Mouse (Mus musculus): ENCODE measurements around the gene Sfmbt2. TPM values are rescaled to one million over a fixed set of nuclear protein-coding genes. Genes with fewer than 3 reads are reported as not detected.
A peak's percentile ranks its signal among the peaks of the same experiment; 100 is the strongest.

Sfmbt2 gene
- polyA plus RNA-seq, 1 experiment from 2014 or later, result 0.65 TPM

DNA sequence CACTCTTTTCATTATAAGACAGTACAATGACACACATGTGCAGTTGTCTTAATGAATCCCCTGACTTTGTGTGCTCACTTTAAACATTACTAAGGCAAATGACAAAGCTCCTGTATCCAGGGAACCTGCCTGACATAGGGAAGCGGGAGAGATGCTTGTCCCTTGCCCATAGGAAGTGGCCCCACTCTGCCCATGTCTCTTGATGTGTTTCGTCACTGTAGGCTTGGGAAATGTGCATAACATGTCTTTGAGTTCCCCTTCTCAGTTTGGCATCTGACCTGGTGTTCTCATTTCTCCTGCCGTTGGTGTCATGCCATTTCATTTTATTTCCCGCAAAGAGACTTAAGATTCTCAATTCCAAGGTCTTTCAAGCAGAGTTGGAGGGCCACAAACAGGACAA, 202.0 kb downstream of the Sfmbt2 start:
- Histone ChIP-seq H3K9ac (ENCODE audit: low read depth, low read length) (no peak overlapping the region), H3K4me3 (ENCODE audit: low read length) (no peak overlapping the region), H3K27ac (ENCODE audit: low read length) (no peak overlapping the region), H3K36me3 (ENCODE audit: control insufficient read depth, insufficient read depth, low read length) (no peaks in the 10 kb centered on the region), H3K9me3 (ENCODE audit: control insufficient read depth, low read length) (no peaks in the 10 kb centered on the region), H3K27me3 (replicated peaks; ENCODE audit: control insufficient read depth, insufficient read depth, low read length) (no peaks in the 10 kb centered on the region), H3K4me1 (ENCODE audit: control insufficient read depth, insufficient read depth, low read length) (no peaks in the 10 kb centered on the region), H3K4me2 (ENCODE audit: low read depth, low read length) (no peak overlapping the region)
- ATAC-seq, result no peak
- 94% methylated on average over 4 of the region's 4 CpGs for WGBS

DNA sequence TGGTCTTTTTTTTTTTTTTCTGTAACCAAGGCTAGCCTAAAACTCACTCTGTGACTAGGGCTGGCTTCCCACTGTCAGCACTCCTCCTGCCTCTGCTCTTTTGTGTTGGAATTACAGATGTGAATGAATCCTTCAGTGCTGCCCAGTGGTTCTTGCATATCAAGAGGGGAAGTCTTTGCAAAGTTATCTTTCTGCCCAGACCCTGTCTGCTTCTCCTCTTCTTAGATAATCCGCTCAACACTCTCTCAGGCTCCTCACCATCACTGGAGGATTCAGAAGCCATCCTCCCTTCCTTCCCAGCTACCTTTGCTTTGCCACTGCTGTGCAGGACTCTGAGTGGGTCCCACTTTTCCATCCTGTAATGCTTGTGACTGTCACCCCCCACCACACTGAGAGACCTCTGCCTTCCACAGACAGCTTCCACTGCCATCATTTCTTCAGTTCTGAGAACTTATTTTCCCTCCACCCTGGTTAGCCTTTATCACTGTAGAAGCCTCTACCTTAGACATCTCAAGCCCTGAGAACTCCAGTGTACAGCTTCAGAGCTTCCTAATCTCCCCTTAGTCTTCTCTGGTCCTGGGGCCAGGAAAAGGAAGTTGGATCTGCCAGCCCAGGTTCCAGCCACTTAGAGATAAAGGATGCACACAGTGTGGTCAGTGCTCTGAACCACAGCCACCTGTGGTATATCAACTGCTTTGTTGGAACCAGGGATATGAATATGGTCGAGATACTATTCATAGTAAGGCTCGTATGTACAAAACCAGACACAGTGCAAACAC, 205.8 kb downstream of the Sfmbt2 start:
- Histone ChIP-seq H3K9ac (ENCODE audit: low read depth, low read length) (no peak overlapping the region), H3K36me3 (ENCODE audit: control insufficient read depth, insufficient read depth, low read length) (no peaks in the 10 kb centered on the region), H3K4me3 (ENCODE audit: low read length) (no peak overlapping the region), H3K4me2 (ENCODE audit: low read depth, low read length) (no peak overlapping the region), H3K4me1 (ENCODE audit: control insufficient read depth, insufficient read depth, low read length) (no peaks in the 10 kb centered on the region), H3K27ac (ENCODE audit: low read length) (no peak overlapping the region), H3K27me3 (replicated peaks; ENCODE audit: control insufficient read depth, insufficient read depth, low read length) (no peaks in the 10 kb centered on the region), H3K9me3 (ENCODE audit: control insufficient read depth, low read length) (no peaks in the 10 kb centered on the region)
- 77% methylated on average over 3 of the region's 3 CpGs for WGBS
- ATAC-seq, result no peak

DNA sequence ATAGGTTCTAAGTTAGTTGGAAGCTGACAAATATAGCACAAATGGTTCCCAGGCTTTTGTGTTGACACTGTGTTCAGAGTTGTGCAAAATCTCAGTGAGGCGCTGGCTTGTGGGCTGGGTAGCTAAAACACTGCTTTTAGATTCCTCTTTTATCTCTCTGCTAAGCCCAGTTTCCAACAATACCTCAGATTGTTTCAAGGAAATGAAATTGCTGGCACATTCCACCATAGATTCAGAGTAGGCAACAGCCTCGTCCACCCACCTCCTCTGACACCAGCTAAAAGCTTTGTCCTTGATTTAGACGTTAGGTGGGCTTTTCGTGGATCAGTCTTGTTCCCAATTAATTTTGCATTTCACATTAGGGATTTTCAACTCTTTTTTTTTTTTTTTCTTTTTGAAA, 212.4 kb downstream of the Sfmbt2 start:
- Histone ChIP-seq H3K4me3 (ENCODE audit: low read length) (no peak overlapping the region), H3K9me3 (ENCODE audit: control insufficient read depth, low read length) (no peaks in the 10 kb centered on the region), H3K27ac (ENCODE audit: low read length) (no peak overlapping the region), H3K4me1 (ENCODE audit: control insufficient read depth, insufficient read depth, low read length) (no peaks in the 10 kb centered on the region), H3K4me2 (ENCODE audit: low read depth, low read length) (no peak overlapping the region), H3K27me3 (replicated peaks; ENCODE audit: control insufficient read depth, insufficient read depth, low read length) (no peaks in the 10 kb centered on the region), H3K9ac (ENCODE audit: low read depth, low read length) (no peak overlapping the region), H3K36me3 (ENCODE audit: control insufficient read depth, insufficient read depth, low read length) (no peaks in the 10 kb centered on the region)
- WGBS, result 76% methylated on average over 4 of the region's 4 CpGs
- no peak for ATAC-seq

DNA sequence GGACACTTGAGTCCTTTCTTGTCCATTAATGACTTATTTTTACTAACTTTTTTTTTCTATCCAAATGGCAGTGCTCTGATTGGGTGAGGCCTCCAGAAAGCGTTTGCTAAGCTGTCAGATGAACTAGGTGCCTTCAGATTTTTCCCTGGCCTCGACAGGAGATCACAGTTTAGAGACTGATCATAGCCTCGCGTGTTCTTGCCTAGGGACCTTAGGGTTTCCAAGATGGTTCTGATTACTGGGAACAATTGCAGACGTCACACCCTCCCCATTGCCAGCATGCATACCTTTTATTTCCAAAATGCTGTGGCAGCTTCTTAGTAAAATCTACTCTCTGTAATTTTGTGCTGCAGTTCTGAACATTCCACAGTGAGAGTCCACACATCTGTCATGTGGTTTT, 212.8 kb downstream of the Sfmbt2 start:
- Histone ChIP-seq H3K4me2 (ENCODE audit: low read depth, low read length) (no peak overlapping the region), H3K4me1 (ENCODE audit: control insufficient read depth, insufficient read depth, low read length) (no peaks in the 10 kb centered on the region), H3K27me3 (replicated peaks; ENCODE audit: control insufficient read depth, insufficient read depth, low read length) (no peaks in the 10 kb centered on the region), H3K36me3 (ENCODE audit: control insufficient read depth, insufficient read depth, low read length) (no peaks in the 10 kb centered on the region), H3K27ac (ENCODE audit: low read length) (no peak overlapping the region), H3K4me3 (ENCODE audit: low read length) (no peak overlapping the region), H3K9me3 (ENCODE audit: control insufficient read depth, low read length) (no peaks in the 10 kb centered on the region), H3K9ac (ENCODE audit: low read depth, low read length) (no peak overlapping the region)
- WGBS, result 76% methylated on average over 5 of the region's 5 CpGs
- ATAC-seq, result no peak

DNA sequence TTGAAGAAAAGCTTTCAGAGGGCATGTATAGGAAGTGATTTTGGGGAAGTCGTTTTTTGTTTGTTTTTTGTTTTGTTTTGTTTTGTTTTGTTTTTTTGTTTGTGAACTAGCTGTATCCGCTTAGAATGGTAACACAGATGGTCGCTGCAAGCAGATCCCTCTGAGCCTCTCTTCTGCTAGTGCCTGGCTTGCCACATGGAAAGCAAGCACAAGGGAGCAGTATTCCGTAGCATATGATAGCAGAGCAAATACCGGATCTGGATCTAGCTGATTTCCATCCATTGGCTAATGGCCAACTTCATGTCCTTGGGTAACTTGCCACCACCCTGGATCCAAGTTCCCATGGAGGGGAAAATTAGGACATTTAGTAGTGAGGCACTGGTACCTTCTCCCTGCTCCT, 221.0 kb downstream of the Sfmbt2 start:
- H3K4me2 ChIP-seq (ENCODE audit: low read depth, low read length), result no peak overlapping the region
- no peak overlapping the region for H3K9ac ChIP-seq (ENCODE audit: low read depth, low read length)
- H3K27me3 ChIP-seq (replicated peaks; ENCODE audit: control insufficient read depth, insufficient read depth, low read length), result no peaks in the 10 kb centered on the region
- H3K4me3 ChIP-seq (ENCODE audit: low read length), result no peak overlapping the region
- H3K4me1 ChIP-seq (ENCODE audit: control insufficient read depth, insufficient read depth, low read length), result no peaks in the 10 kb centered on the region
- H3K36me3 ChIP-seq (ENCODE audit: control insufficient read depth, insufficient read depth, low read length), result no peaks in the 10 kb centered on the region
- H3K27ac ChIP-seq (ENCODE audit: low read length), result no peak overlapping the region
- WGBS, result 79% methylated on average over 5 of the region's 5 CpGs
- ATAC-seq, result no peak
- H3K9me3 ChIP-seq (ENCODE audit: control insufficient read depth, low read length), result no peaks in the 10 kb centered on the region

DNA sequence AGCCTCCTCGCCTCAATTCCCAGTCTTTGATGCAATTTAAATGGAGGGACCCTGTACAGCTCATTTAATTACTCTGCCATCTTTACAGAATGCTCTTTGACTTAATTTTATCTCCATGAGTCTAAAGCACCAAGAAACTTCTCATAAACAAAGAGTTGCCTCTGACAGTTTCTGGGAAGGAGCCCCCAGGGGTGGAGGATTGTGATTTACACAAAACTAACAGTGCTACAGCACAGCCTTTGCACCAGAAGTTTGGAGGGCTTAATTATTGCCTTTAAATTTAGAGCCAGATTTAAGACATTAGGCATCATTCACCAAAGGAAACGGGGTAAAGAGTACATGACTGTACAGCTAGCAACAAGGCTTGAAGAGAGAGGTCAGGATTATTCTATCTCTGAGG, 245.2 kb downstream of the Sfmbt2 start:
- Histone ChIP-seq H3K27me3 (replicated peaks; ENCODE audit: control insufficient read depth, insufficient read depth, low read length) (no peaks in the 10 kb centered on the region), H3K4me2 (ENCODE audit: low read depth, low read length) (no peak overlapping the region), H3K9me3 (ENCODE audit: control insufficient read depth, low read length) (no peaks in the 10 kb centered on the region), H3K4me1 (ENCODE audit: control insufficient read depth, insufficient read depth, low read length) (no peaks in the 10 kb centered on the region), H3K4me3 (ENCODE audit: low read length) (no peak overlapping the region), H3K27ac (ENCODE audit: low read length) (no peak overlapping the region), H3K36me3 (ENCODE audit: control insufficient read depth, insufficient read depth, low read length) (no peaks in the 10 kb centered on the region), H3K9ac (ENCODE audit: low read depth, low read length) (no peak overlapping the region)
- ATAC-seq, result no peak
- 65% methylated on average over 2 of the region's 2 CpGs for WGBS

MicroRNA genes within 50 kb of the gene (microRNA counts, 519-probe panel; counts per million panel counts)
- microRNA mmu-miR-297a+mmu-miR-466f+mmu-miR-669b, result 1,892 counts per million, percentile 37 among the panel's probes with 10 or more counts
- microRNA mmu-miR-297b-3p, result 35.7 counts per million
- 35.7 counts per million for microRNA mmu-miR-297b-5p
- microRNA mmu-miR-297c, result 2,147 counts per million, percentile 49 among the panel's probes with 10 or more counts
- microRNA mmu-miR-466a-3p+mmu-miR-466b-3-3p, result 2,689 counts per million, percentile 66 among the panel's probes with 10 or more counts
- microRNA mmu-miR-466a-5p+mmu-miR-466e-5p, result 1,808 counts per million, percentile 30 among the panel's probes with 10 or more counts
- microRNA mmu-miR-466c-5p, result 2,112 counts per million, percentile 48 among the panel's probes with 10 or more counts
- 2,142 counts per million, percentile 49 among the panel's probes with 10 or more counts for microRNA mmu-miR-466d-3p
- microRNA mmu-miR-466d-5p, result 1,630 counts per million, percentile 19 among the panel's probes with 10 or more counts
- 35.7 counts per million for microRNA mmu-miR-466f-5p
- microRNA mmu-miR-466g, result 2,986 counts per million, percentile 76 among the panel's probes with 10 or more counts
- 1,023 counts per million, percentile 4 among the panel's probes with 10 or more counts for microRNA mmu-miR-466h
- 2,118 counts per million, percentile 48 among the panel's probes with 10 or more counts for microRNA mmu-miR-466l
- 2,017 counts per million, percentile 43 among the panel's probes with 10 or more counts for microRNA mmu-miR-467a
- 1,321 counts per million, percentile 8 among the panel's probes with 10 or more counts for microRNA mmu-miR-467b
- 1,999 counts per million, percentile 42 among the panel's probes with 10 or more counts for microRNA mmu-miR-467c
- microRNA mmu-miR-467d, result 35.7 counts per million
- 2,023 counts per million, percentile 43 among the panel's probes with 10 or more counts for microRNA mmu-miR-467e
- 2,962 counts per million, percentile 74 among the panel's probes with 10 or more counts for microRNA mmu-miR-669a
- 1,862 counts per million, percentile 34 among the panel's probes with 10 or more counts for microRNA mmu-miR-669e
- 2,814 counts per million, percentile 70 among the panel's probes with 10 or more counts for microRNA mmu-miR-669f
- 982 counts per million, percentile 3 among the panel's probes with 10 or more counts for microRNA mmu-miR-669g
- 35.7 counts per million for microRNA mmu-miR-669h-5p
- 1,588 counts per million, percentile 16 among the panel's probes with 10 or more counts for microRNA mmu-miR-669i
- 2,130 counts per million, percentile 49 among the panel's probes with 10 or more counts for microRNA mmu-miR-669j
- microRNA mmu-miR-669m, result 35.7 counts per million
- 2,136 counts per million, percentile 49 among the panel's probes with 10 or more counts for microRNA mmu-miR-669o

Small RNA genes lying within 50 kb of the gene (microRNA-seq; reads per million reads assigned to microRNA genes)
- gene Gm22051, result not detected
- gene Gm22072, result not detected
- gene Gm22091, result not detected
- not detected for gene Gm22166
- not detected for gene Gm22239
- not detected for gene Gm22626
- gene Gm22635, result not detected
- not detected for gene Gm22677
- not detected for gene Gm22678
- gene Gm22775, result not detected
- gene Gm22925, result 1.1 reads per million
- not detected for gene Gm23108
- gene Gm23288, result not detected
- not detected for gene Gm23542
- not detected for gene Gm23569
- not detected for gene Gm23571
- gene Gm23578, result not detected
- not detected for gene Gm23651
- not detected for gene Gm23988
- not detected for gene Gm24028
- not detected for gene Gm24167
- not detected for gene Gm24315
- gene Gm24342, result not detected
- not detected for gene Gm24488
- not detected for gene Gm24640
- gene Gm24673, result not detected
- gene Gm24761, result not detected
- gene Gm24806, result not detected
- not detected for gene Gm25022
- gene Gm25158, result not detected
- gene Gm25263, result not detected
- gene Gm25285, result not detected
- not detected for gene Gm25316
- gene Gm25451, result not detected
- gene Gm25673, result not detected
- not detected for gene Gm25680
- not detected for gene Gm25701
- gene Gm25753, result not detected
- not detected for gene Gm25943
- not detected for gene Gm26060
- not detected for gene Gm26073
- gene Gm26092, result not detected
- not detected for gene Gm26156
- not detected for gene Gm26229
- not detected for gene Gm26398
- not detected for gene Gm26426
- gene Gm26431, result not detected
- gene Gm26491, result not detected
- gene Mir297a-2, result 2.7 reads per million, percentile 6 among the genes with 10 or more reads in this experiment
- not detected for gene Mir297a-3
- not detected for gene Mir297a-4
- not detected for gene Mir297b
- not detected for gene Mir297c
- gene Mir466, result not detected
- not detected for gene Mir466b-1
- not detected for gene Mir466b-2
- gene Mir466b-3, result not detected
- not detected for gene Mir466b-4
- gene Mir466b-5, result not detected
- gene Mir466b-6, result not detected
- gene Mir466b-7, result not detected
- not detected for gene Mir466b-8
- not detected for gene Mir466c-1
- gene Mir466c-2, result not detected
- not detected for gene Mir466d
- gene Mir466e, result not detected
- gene Mir466f-1, result not detected
- gene Mir466f-2, result not detected
- not detected for gene Mir466f-3
- not detected for gene Mir466g
- not detected for gene Mir466h
- not detected for gene Mir466l
- gene Mir466m, result not detected
- gene Mir466n, result 13.9 reads per million, percentile 25 among the genes with 10 or more reads in this experiment
- not detected for gene Mir466o
- gene Mir466p, result not detected
- gene Mir467a-1, result not detected
- gene Mir467a-10, result not detected
- gene Mir467a-2, result not detected
- gene Mir467a-3, result not detected
- not detected for gene Mir467a-4
- not detected for gene Mir467a-5
- not detected for gene Mir467a-6
- not detected for gene Mir467a-7
- gene Mir467a-8, result not detected
- not detected for gene Mir467a-9
- 0.68 reads per million for gene Mir467b
- 828 reads per million, percentile 72 among the genes with 10 or more reads in this experiment for gene Mir467c
- 1,263 reads per million, percentile 75 among the genes with 10 or more reads in this experiment for gene Mir467d
- gene Mir467e, result 1,220 reads per million, percentile 75 among the genes with 10 or more reads in this experiment
- not detected for gene Mir669a-1
- gene Mir669a-10, result not detected
- not detected for gene Mir669a-11
- gene Mir669a-12, result not detected
- not detected for gene Mir669a-2
- gene Mir669a-3, result not detected
- not detected for gene Mir669a-4
- gene Mir669a-5, result not detected
- not detected for gene Mir669a-6
- gene Mir669a-7, result not detected
- not detected for gene Mir669a-8
- not detected for gene Mir669a-9
- gene Mir669b, result not detected
- 122 reads per million, percentile 51 among the genes with 10 or more reads in this experiment for gene Mir669c
- gene Mir669d, result not detected
- gene Mir669d-2, result not detected
- gene Mir669e, result 13.4 reads per million, percentile 25 among the genes with 10 or more reads in this experiment
- gene Mir669f, result not detected
- gene Mir669g, result not detected
- 5.2 reads per million, percentile 16 among the genes with 10 or more reads in this experiment for gene Mir669h
- gene Mir669i, result not detected
- gene Mir669j, result not detected
- gene Mir669k, result not detected
- 254 reads per million, percentile 60 among the genes with 10 or more reads in this experiment for gene Mir669l
- not detected for gene Mir669m-1
- not detected for gene Mir669m-2
- gene Mir669o, result 340 reads per million, percentile 63 among the genes with 10 or more reads in this experiment
- gene Mir669p-1, result not detected
- gene Mir669p-2, result not detected

Other genes with a start within 250 kb of the Sfmbt2 start
- gene Itih2, start 239.1 kb upstream of the Sfmbt2 start, polyA plus RNA-seq (2015; fragmentation: Nextera tagmentation; extraction: Ambion mirVana), result 2.5 and 7.6 TPM in 2 replicates
- 12.5 and 12.6 TPM in 2 replicates for gene Itih5, start 216.9 kb upstream of the Sfmbt2 start, polyA plus RNA-seq (2015; fragmentation: Nextera tagmentation; extraction: Ambion mirVana)

Measured in intestine, embryonic 16.5 days (tissue).